Mouse (Mus musculus): ENCODE results near the gene Klk13. TPM values are rescaled to one million over a fixed set of nuclear protein-coding genes. Genes with fewer than 3 reads are reported as not detected.
"Not testable (repeated sequence)": the region's sequence is repeated elsewhere in the genome, so short reads cannot be mapped to it uniquely, and the experiment has no call there.

The Klk13 gene
- 0.67 and 0.78 TPM in 2 replicates for polyA plus RNA-seq (2016; fragmentation: Nextera tagmentation; extraction: Ambion mirVana)

GRCm38 (mm10) chr7:43712267-43712666 lies at the start of gene Klk13:
TSS of gene Klk13 (plus strand) at chr7:43712567.
- no peak for DNase-seq (ENCODE audit: low spot score)
- 52% methylated on average over 4 of the region's 4 CpGs for WGBS
- Histone ChIP-seq H3K4me3 (peak within 1 kb of the TSS; percentile 38), H3K4me1 (peaks cover 13% of the 10 kb centered on the region), H3K27ac (no peak within 1 kb of the TSS), H3K36me3 (no peaks in the 10 kb centered on the region), H3K27me3 (ENCODE audit: insufficient read depth, poor library complexity, severe bottlenecking) (peaks cover 5% of the 10 kb centered on the region; the same call in 1 of the 2 replicates), H3K9me3 (no peaks in the 10 kb centered on the region)

- Histone ChIP-seq H3K27ac (no peak overlapping the region), H3K4me3 (no peak overlapping the region), H3K4me1 (no peaks in the 10 kb centered on the region), H3K27me3 (ENCODE audit: insufficient read depth, poor library complexity, severe bottlenecking) (no peaks in the 10 kb centered on the region), H3K36me3 (no peaks in the 10 kb centered on the region), H3K9me3 (no peaks in the 10 kb centered on the region)
- no peak for DNase-seq (ENCODE audit: low spot score)
- WGBS = 77% methylated on average over 1 of the region's 1 CpGs
Measured at GRCm38 (mm10) chr7:43662804-43663203, 49.6 kb upstream of the Klk13 start.

- H3K4me1 ChIP-seq; H3K36me3 ChIP-seq; H3K4me3 ChIP-seq; H3K27me3 ChIP-seq (ENCODE audit: insufficient read depth, poor library complexity, severe bottlenecking); H3K9me3 ChIP-seq; DNase-seq (ENCODE audit: low spot score); H3K27ac ChIP-seq: not testable (repeated sequence)
- 82% methylated on average over 4 of the region's 4 CpGs for WGBS
Measured at GRCm38 (mm10) chr7:43667221-43667620, 45.1 kb upstream of the Klk13 start.

GRCm38 (mm10) chr7:43668582-43668981 lies 43.8 kb upstream of the Klk13 start:
- H3K4me3 ChIP-seq = no peak overlapping the region
- no peak for DNase-seq (ENCODE audit: low spot score)
- no peaks in the 10 kb centered on the region for H3K9me3 ChIP-seq
- peaks cover 8% of the 10 kb centered on the region for H3K4me1 ChIP-seq
- H3K27me3 ChIP-seq (ENCODE audit: insufficient read depth, poor library complexity, severe bottlenecking) = no peaks in the 10 kb centered on the region
- 19% methylated on average over 3 of the region's 3 CpGs for WGBS
- no peak overlapping the region for H3K27ac ChIP-seq
- H3K36me3 ChIP-seq = no peaks in the 10 kb centered on the region

- no peaks in the 10 kb centered on the region for H3K9me3 ChIP-seq
- no peak for DNase-seq (ENCODE audit: low spot score)
- H3K36me3 ChIP-seq = peaks cover 16% of the 10 kb centered on the region
- H3K27me3 ChIP-seq (ENCODE audit: insufficient read depth, poor library complexity, severe bottlenecking) = no peaks in the 10 kb centered on the region
- peaks cover 8% of the 10 kb centered on the region for H3K4me1 ChIP-seq
- H3K27ac ChIP-seq = peak overlapping the region; percentile 91
- peak overlapping the region; percentile 78 for H3K4me3 ChIP-seq
- WGBS = 69% methylated on average over 11 of the region's 11 CpGs
Measured at GRCm38 (mm10) chr7:43671064-43671808, 41.1 kb upstream of the Klk13 start.

- DNase-seq (ENCODE audit: low spot score) = peak; percentile 96
- under 1% methylated on average over 26 of the region's 26 CpGs for WGBS
- Histone ChIP-seq H3K4me1 (peaks cover 8% of the 10 kb centered on the region), H3K4me3 (peak within 1 kb of the TSS; percentile 78), H3K36me3 (peaks cover 23% of the 10 kb centered on the region), H3K27ac (peak within 1 kb of the TSS; percentile 91), H3K9me3 (no peaks in the 10 kb centered on the region), H3K27me3 (ENCODE audit: insufficient read depth, poor library complexity, severe bottlenecking) (no peaks in the 10 kb centered on the region)
Measured at GRCm38 (mm10) chr7:43671809-43672580, 40.4 kb upstream of the Klk13 start, which contains the start of gene Ctu1. TSS of gene Ctu1 (plus strand) at chr7:43672016.

GRCm38 (mm10) chr7:43672581-43673260 lies 39.6 kb upstream of the Klk13 start:
- peak overlapping the region; percentile 91 for H3K27ac ChIP-seq

GRCm38 (mm10) chr7:43675091-43675490 lies 37.3 kb upstream of the Klk13 start:
- H3K36me3 ChIP-seq = peaks cover 38% of the 10 kb centered on the region
- 87% methylated on average over 32 of the region's 32 CpGs for WGBS
- H3K27me3 ChIP-seq (ENCODE audit: insufficient read depth, poor library complexity, severe bottlenecking) = no peaks in the 10 kb centered on the region
- no peak for DNase-seq (ENCODE audit: low spot score)
- H3K4me3 ChIP-seq = no peak overlapping the region
- H3K9me3 ChIP-seq = no peaks in the 10 kb centered on the region
- no peak overlapping the region for H3K27ac ChIP-seq
- H3K4me1 ChIP-seq = peaks cover 8% of the 10 kb centered on the region

More at GRCm38 (mm10) chr7:43672581-43673260, 39.6 kb upstream of the Klk13 start:
- DNase-seq (ENCODE audit: low spot score) = no peak
- 17% methylated on average over 10 of the region's 10 CpGs for WGBS
- H3K4me1 ChIP-seq = peaks cover 8% of the 10 kb centered on the region
- H3K36me3 ChIP-seq = peaks cover 30% of the 10 kb centered on the region
- peak overlapping the region; percentile 78 for H3K4me3 ChIP-seq
- H3K27me3 ChIP-seq (ENCODE audit: insufficient read depth, poor library complexity, severe bottlenecking) = no peaks in the 10 kb centered on the region
- H3K9me3 ChIP-seq = no peaks in the 10 kb centered on the region

- Histone ChIP-seq H3K36me3 (peaks cover 38% of the 10 kb centered on the region), H3K4me3 (no peak overlapping the region), H3K27me3 (ENCODE audit: insufficient read depth, poor library complexity, severe bottlenecking) (no peaks in the 10 kb centered on the region), H3K4me1 (no peaks in the 10 kb centered on the region), H3K9me3 (no peaks in the 10 kb centered on the region), H3K27ac (no peak overlapping the region)
- DNase-seq (ENCODE audit: low spot score) = no peak
Measured at GRCm38 (mm10) chr7:43678517-43678916, 33.9 kb upstream of the Klk13 start.

GRCm38 (mm10) chr7:43680960-43681359 lies 31.4 kb upstream of the Klk13 start:
- 18% methylated on average over 5 of the region's 5 CpGs for WGBS
- Histone ChIP-seq H3K36me3 (peaks cover 25% of the 10 kb centered on the region), H3K27ac (no peak overlapping the region), H3K27me3 (ENCODE audit: insufficient read depth, poor library complexity, severe bottlenecking) (no peaks in the 10 kb centered on the region), H3K4me1 (no peaks in the 10 kb centered on the region), H3K4me3 (no peak overlapping the region), H3K9me3 (no peaks in the 10 kb centered on the region)
- DNase-seq (ENCODE audit: low spot score) = no peak

- not testable (repeated sequence) for H3K4me1 ChIP-seq; H3K36me3 ChIP-seq; H3K4me3 ChIP-seq; H3K27me3 ChIP-seq (ENCODE audit: insufficient read depth, poor library complexity, severe bottlenecking); H3K27ac ChIP-seq; DNase-seq (ENCODE audit: low spot score); H3K9me3 ChIP-seq
- WGBS = 29% methylated on average over 1 of the region's 1 CpGs
Measured at GRCm38 (mm10) chr7:43682511-43682910, 29.9 kb upstream of the Klk13 start.

GRCm38 (mm10) chr7:43685088-43685487 lies 27.3 kb upstream of the Klk13 start:
- Histone ChIP-seq H3K4me1 (no peaks in the 10 kb centered on the region), H3K4me3 (no peak overlapping the region), H3K27ac (no peak overlapping the region), H3K36me3 (no peaks in the 10 kb centered on the region), H3K27me3 (ENCODE audit: insufficient read depth, poor library complexity, severe bottlenecking) (no peaks in the 10 kb centered on the region), H3K9me3 (no peaks in the 10 kb centered on the region)
- 45% methylated on average over 7 of the region's 7 CpGs for WGBS
- DNase-seq (ENCODE audit: low spot score) = no peak

- H3K36me3 ChIP-seq = no peaks in the 10 kb centered on the region
- no peaks in the 10 kb centered on the region for H3K27me3 ChIP-seq (ENCODE audit: insufficient read depth, poor library complexity, severe bottlenecking)
- DNase-seq (ENCODE audit: low spot score) = no peak
- H3K9me3 ChIP-seq = no peaks in the 10 kb centered on the region
- no peak within 1 kb of the TSS for H3K27ac ChIP-seq
- H3K4me1 ChIP-seq = no peaks in the 10 kb centered on the region
- H3K4me3 ChIP-seq = no peak within 1 kb of the TSS
Measured at GRCm38 (mm10) chr7:43690118-43690517, 22.2 kb upstream of the Klk13 start, which contains the start of gene Klk14. TSS of gene Klk14 (plus strand) at chr7:43690418.
